Mouse (Mus musculus) heart, postnatal 36 days (tissue): ENCODE data around the gene Rnf220. TPM values are rescaled to one million over a fixed set of nuclear protein-coding genes. Genes with fewer than 3 reads are reported as not detected.

Experiments
- DNase-seq, 2 experiments: peaks; one replicate each; pipeline ENCODE4 v3.0.0; 2021 to 2022
- intact Hi-C: fragments of 180-260 bp; cut with DNase I; formaldehyde crosslinking; loops from one replicate; pipeline ENCODE4 v1.15.1; 2025
- total RNA-seq, 2 experiments: library from RNA; stranded (reverse); gene quantifications; 2 replicates each; pipeline ENCODE4 v1.2.3; 2021

The Rnf220 gene
- total RNA-seq, 2 experiments from 2014 or later: 33.7 to 36.0 TPM

DNA sequence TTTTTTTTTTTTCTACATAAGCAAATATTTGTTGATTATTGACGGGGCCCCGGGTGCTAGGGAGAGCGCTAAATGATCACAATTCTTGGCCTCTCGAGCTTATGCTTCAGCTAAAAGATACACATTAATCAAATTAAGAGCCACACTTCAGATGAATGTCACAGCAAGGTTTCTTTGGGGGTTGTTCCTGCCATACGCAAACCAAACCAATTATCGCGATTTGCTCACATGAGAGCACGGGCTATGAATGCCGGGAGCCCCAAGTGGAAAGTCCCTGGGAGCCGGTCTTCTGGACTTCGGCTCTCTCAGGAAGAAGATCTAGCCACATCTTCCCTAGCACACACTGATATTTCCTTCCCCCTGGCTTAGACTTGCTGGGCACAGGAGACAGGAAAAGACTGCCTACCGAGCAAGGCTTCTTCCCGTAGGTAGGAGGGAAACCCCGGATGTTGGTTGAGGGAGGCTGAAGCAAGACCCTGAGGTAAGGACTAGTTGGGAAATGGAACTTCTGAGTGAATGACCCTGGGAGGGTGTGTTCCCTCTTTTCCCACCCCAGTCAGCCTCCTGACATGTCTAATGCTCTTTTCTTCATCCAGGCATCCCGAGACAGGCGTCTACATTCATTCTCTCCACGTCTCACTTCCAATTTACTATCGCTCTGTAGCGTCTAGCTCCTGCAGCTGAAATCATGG, 51.2 kb downstream of the Rnf220 start:
- intact Hi-C loops: no loop called here
- no peak for DNase-seq

- no peak for DNase-seq
- intact Hi-C loops: no loop called here
Measured at GRCm38 (mm10) chr4:117438919-117439318, 57.9 kb downstream of the Rnf220 start.

GRCm38 (mm10) chr4:117438064-117438463, 58.8 kb downstream of the Rnf220 start:
- no peak for DNase-seq
- intact Hi-C loops: no loop called here

DNA sequence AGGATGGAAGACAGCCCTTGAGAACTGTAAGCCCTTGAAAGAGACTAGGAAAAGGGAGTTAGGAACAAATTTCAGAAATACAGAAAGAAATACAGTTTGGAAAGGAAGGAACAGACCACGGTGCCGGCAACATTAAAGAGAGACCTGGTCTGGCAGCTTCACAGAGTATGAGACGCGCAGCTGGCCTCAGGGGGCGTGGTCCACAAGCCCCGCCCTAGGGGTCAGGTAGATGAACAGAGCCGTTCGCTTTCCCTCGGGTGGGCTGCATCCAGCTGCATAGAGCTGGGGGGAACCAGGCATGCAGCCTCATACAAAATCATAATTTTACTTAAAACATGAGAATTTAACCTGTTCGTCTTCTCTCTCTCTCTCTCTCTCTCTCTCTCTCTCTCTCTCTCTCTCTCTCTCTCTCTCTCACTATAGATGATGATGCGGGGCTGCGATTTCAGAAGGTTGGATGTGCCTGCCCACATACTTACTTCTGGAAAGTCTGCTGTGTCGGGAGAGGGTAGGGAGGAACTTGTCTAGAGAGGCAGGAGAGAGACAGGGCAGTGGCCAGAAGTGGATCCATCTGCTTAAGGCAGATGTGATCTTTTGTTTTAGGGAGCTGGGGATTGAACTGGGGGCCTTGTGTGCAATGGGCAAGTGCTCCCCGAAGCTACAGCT, 59.7 kb downstream of the Rnf220 start:
- no peak for DNase-seq
- intact Hi-C loops: no loop called here

GRCm38 (mm10) chr4:117434336-117434735, 62.5 kb downstream of the Rnf220 start:
- intact Hi-C loops: no loop called here
- DNase-seq: no peak

DNA sequence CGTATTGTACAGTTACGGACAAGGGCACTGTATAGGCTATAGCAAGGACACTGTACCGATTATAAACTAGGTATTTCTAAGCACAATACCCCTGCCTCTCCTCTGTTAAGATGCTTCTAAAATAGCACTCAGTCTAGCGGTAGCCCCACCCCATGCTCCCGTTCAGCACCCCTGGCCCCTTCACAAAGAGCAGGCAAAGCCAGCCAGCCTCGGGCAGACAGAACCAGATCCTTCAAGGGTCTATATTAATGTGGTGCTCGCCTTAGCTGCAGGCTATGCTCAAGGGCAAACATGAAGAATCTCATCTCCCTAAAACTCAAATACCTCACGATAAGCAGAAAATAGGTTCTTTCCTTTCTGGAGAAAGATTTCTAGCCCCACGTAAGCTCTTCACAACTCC, 67.2 kb downstream of the Rnf220 start:
- intact Hi-C loops: no loop called here
- DNase-seq: no peak

DNA sequence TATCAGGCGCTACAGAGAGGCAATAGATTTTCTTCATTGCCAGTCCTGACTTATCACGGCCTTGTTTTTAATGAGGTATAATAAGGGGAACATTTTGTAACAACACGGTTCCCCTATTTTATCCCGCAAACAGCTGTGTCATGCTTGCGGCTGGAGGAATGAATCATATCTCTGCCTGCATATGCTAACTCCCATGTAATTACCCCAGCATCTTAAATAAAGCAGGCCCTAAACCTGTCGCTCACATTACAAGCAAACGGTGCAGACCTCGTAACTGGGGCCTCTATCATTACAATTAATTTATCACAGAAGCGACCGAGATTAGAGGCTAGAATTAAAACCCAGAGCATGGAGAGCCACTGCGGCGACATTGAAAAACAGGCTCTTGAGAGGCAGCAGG, 69.3 kb downstream of the Rnf220 start:
- intact Hi-C loops: no loop called here
- no peak for DNase-seq

DNA sequence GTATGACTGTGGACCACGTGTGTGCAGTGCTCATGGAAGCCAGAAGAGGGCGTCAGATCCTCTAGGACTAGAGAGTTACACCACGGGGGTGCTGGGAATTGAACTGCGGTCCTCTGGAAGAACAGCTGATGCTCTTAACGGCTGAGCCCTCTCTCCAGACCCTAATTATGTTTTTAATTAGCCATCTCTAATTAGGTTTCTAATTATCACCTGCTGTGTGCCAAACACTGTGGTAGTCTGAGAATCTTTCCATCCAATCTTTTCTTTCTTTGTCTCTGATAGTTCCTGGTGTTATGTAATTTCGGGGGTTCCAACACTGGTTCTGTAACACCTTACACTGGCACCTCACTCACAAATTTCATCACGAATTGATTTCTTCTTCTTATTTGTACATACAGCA, 75.8 kb downstream of the Rnf220 start:
- no peak for DNase-seq
- intact Hi-C loops: no loop called here

DNA sequence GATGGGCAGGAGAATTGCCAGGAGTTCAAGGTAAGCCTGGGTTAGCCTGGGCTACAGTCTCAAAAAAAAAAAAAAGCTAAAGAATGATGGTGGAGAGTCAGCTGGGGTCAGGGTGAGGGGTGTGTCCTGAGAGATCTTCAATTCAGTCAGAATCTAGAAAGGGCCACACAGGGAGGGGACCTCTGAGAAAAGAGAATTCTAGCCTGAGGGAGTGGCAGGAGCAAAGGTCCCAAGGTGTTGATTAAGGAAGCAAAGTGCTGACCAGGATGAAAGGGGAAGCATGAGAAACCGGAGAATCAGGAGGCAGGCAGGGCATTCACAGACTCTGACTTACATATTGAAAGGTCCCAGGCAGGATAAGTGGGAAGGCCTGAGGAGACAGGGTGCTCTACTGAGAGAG, 80.0 kb downstream of the Rnf220 start:
- intact Hi-C loops: no loop called here
- DNase-seq: no peak

DNA sequence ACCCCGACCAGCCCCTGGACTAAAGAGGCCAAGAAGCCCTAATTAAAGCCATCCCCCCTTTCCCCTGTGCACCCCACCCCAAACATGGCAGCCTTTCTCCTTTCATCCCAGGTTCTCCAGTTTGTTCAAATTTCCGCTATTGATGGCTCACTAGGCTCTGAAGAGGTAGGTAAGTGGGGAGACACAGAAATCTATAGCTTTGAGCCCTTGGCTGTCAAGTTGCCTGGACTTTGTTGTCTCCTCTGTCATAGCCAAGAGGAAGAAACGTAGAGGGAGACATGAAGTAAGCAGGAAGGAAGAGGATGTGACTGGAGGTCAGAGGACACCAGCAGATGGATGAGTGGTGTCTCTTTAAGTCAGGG, 86.8 kb downstream of the Rnf220 start:
- intact Hi-C loops: no loop called here
- no peak for DNase-seq

- no peak for DNase-seq
Measured at GRCm38 (mm10) chr4:117409144-117410048, 87.5 kb downstream of the Rnf220 start.

GRCm38 (mm10) chr4:117407945-117408344, 88.9 kb downstream of the Rnf220 start:
- DNase-seq: no peak
- intact Hi-C loops: no loop called here

More at GRCm38 (mm10) chr4:117409144-117410048, 87.5 kb downstream of the Rnf220 start:
- intact Hi-C loops: no loop called here

GRCm38 (mm10) chr4:117405999-117406398, 90.9 kb downstream of the Rnf220 start:
- DNase-seq: peak; percentile 3 to 5
- intact Hi-C loops: no loop called here

DNA sequence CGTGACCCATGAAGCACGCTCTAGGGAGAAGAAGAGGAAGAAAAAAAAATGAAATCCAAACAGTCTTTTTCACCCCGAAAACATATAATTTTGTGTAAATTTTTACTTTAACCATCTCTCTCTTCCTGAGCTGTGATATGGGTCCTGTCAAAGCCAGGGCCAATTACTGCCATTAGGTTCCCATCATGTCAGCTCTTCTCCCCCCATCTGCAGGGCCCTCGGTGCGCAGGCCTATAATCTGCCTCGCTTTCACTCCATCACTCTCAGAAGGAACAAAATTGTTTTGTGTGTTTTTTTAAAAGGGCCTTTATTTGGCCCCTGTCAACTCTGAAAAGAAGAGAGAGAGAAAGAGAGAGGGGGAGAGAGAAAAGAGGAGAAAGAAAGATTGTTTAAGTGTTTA, 91.6 kb downstream of the Rnf220 start:
- no peak for DNase-seq
- intact Hi-C loops: no loop called here

DNA sequence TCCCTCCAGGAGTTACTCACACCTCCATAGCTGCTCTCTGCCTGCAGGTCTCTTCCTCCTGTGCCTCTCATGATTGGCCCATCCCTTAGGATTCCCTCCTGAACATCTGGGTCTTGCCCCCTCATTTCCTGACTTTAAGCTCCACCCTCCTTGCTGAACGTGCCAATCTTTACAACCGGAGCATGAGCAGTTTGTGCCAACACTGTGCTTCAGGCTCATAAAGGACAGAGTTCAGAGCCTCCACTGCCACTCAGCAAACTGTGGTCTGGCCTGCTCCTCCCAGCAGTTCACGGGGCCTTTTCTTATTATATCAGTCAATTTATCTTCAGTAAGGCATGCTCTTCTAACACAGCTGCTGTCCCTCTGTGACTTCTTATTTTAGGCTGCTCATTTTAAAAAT, 93.4 kb downstream of the Rnf220 start:
- intact Hi-C loops: no loop called here
- DNase-seq: no peak

- intact Hi-C loops: loop anchor here (10.0 kb wide), 1 partner anchor 278 kb away; no protein-coding TSS in a partner anchor
- DNase-seq: no peak
Measured at GRCm38 (mm10) chr4:117397128-117397527, 99.7 kb downstream of the Rnf220 start.

- intact Hi-C loops: loop anchor here (10.0 kb wide), 1 partner anchor 282 kb away; no protein-coding TSS in a partner anchor
- no peak for DNase-seq
Measured at GRCm38 (mm10) chr4:117393027-117393426, 103.8 kb downstream of the Rnf220 start.

DNA sequence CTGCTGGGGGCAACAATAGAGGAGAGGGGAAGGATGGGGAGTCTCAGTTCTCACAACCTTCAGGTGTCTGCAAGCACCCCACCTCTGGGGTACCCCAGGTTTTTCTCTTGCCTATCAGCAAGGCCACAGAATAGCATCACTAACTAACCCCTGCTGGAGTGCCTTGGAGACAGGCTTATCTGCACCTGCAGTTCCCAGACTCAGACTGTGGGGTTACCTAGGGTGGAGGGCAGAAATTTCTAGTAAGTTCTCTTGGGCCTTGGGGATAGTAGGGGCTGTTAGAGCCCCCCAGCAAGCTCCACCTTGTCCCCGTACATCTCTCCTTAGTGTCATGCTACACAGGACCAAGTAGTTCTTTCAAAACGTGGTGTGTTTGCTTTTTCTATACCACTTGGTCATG, 104.5 kb downstream of the Rnf220 start:
- DNase-seq: no peak
- intact Hi-C loops: loop anchor here (10.0 kb wide), 1 partner anchor 282 kb away; no protein-coding TSS in a partner anchor

DNA sequence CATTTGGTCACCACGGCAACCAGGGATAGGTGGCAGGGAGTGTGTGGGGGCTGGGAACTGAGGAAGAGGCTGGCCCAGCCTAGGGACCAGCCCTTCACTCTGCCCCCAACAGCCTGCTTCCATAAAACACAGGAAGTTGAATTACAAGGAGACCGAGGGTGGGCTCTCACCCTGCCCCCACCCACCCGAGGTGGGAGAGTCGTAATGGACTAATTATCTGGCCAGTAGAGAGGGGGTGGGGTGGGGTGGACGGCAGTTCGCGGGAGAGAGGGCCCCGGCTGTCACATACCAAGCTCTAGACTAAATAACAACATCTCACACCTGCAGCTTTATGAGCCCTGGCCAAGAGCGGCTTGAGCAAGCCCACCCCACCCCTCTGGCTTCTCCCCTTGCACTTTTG, 104.9 kb downstream of the Rnf220 start:
- intact Hi-C loops: loop anchor here (10.0 kb wide), 1 partner anchor 283 kb away; no protein-coding TSS in a partner anchor
- no peak for DNase-seq

- intact Hi-C loops: loop anchor here (10.0 kb wide), 1 partner anchor 284 kb away; no protein-coding TSS in a partner anchor
Measured at GRCm38 (mm10) chr4:117390850-117391795, 105.7 kb downstream of the Rnf220 start.

More at GRCm38 (mm10) chr4:117390850-117391795, 105.7 kb downstream of the Rnf220 start:
- no peak for DNase-seq
